Mouse (Mus musculus): ENCODE results near the gene Il33. TPM values are rescaled to one million over a fixed set of nuclear protein-coding genes. Genes with fewer than 3 reads are reported as not detected.

The Il33 gene
- total and polyA plus RNA-seq, 2 experiments from 2014 or later = 1.2 to 1.6 TPM

DNA sequence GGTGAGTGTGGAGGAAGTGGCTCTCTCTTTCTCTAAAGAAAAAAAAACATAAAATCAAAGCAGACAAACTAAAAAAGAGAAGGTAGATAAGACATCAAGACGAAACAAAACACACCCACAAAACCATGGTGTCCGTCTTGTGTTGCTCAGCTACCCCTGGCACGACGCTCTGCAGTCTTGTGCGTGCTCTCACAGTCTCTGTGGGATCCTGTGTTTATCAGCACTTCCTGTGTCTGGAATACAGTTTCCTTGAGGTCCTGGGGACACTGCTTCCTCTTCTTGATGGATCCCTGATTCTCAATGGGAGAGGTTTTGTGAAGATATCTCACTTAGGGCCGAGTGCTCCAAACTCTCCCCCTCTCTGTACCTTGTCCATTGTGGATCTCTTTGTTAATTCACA, 36.9 kb downstream of the Il33 start:
- ATAC-seq = no peak
- no peak for TF ChIP-seq CTCF (IDR thresholded peaks at IDR 0.05; ENCODE audit: low read depth)
- Histone ChIP-seq H3K4me2 (ENCODE audit: low read depth) (no peak overlapping the region), H3K36me3 (ENCODE audit: insufficient read depth) (no peaks in the 10 kb centered on the region), H3K9me3 (ENCODE audit: low read length) (no peaks in the 10 kb centered on the region), H3K9ac (no peak overlapping the region), H3K27ac (ENCODE audit: low read depth, low read length) (no peak overlapping the region), H3K27me3 (ENCODE audit: insufficient read depth, low read length) (no peaks in the 10 kb centered on the region), H3K4me1 (ENCODE audit: insufficient read depth) (no peaks in the 10 kb centered on the region), H3K4me3 (ENCODE audit: low read depth, low read length) (no peak overlapping the region)
- WGBS = 92% methylated on average over 6 of the region's 6 CpGs
- DNase-seq = no peak

DNA sequence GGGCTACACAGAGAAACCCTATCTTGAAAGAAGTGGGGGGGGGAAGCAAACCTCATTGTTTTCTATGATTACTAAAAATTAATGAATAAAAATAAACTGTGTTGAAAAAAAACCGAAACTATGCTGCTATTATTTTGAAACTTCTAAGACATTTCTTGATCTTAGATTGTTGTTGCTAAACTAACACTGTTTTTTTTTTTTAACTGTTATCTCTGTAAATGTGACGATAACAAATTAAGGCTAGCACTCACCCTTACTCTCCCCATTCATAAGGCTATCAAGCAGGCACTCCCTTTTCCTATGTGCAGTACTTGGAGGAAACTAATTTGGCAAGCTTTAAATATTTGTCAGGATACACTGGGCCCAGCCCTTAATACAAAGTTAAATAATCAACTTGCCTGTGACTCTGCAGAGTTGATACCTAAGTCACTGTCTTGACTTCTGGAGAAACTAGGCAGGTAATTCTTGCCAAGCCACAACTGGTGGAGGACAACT, 38.7 kb downstream of the Il33 start:
- DNase-seq (no peak), ATAC-seq (no peak)
- Histone ChIP-seq H3K9me3 (ENCODE audit: low read length) (no peaks in the 10 kb centered on the region), H3K9ac (no peak overlapping the region), H3K36me3 (ENCODE audit: insufficient read depth) (no peaks in the 10 kb centered on the region), H3K27ac (ENCODE audit: low read depth, low read length) (no peak overlapping the region), H3K27me3 (ENCODE audit: insufficient read depth, low read length) (no peaks in the 10 kb centered on the region), H3K4me2 (ENCODE audit: low read depth) (no peak overlapping the region), H3K4me3 (ENCODE audit: low read depth, low read length) (no peak overlapping the region), H3K4me1 (ENCODE audit: insufficient read depth) (no peaks in the 10 kb centered on the region)
- no peak for TF ChIP-seq CTCF (IDR thresholded peaks at IDR 0.05; ENCODE audit: low read depth)
- WGBS = 88% methylated on average over 2 of the region's 2 CpGs

DNA sequence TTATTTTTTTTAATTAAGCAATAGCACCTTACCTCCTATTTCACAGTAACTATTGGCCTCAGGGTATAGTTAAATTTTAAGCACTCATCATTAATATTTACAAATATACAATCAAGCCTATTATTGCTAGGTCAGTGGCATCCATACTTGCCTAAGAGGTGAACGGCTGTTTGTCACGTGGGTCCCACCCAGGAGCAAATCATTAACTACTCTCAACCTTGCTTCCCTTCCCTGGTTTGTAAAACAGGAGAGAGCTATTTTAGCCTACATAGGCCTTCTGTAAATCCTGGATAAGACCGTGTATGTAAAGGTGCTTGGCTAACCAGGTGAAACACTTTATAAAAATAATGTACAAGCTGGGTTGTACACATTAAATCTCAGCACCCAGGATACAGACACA, 43.0 kb downstream of the Il33 start:
- Histone ChIP-seq H3K36me3 (ENCODE audit: insufficient read depth) (no peaks in the 10 kb centered on the region), H3K9me3 (ENCODE audit: low read length) (no peaks in the 10 kb centered on the region), H3K4me2 (ENCODE audit: low read depth) (no peak overlapping the region), H3K4me3 (ENCODE audit: low read depth, low read length) (no peak overlapping the region), H3K27me3 (ENCODE audit: insufficient read depth, low read length) (no peaks in the 10 kb centered on the region), H3K4me1 (ENCODE audit: insufficient read depth) (no peaks in the 10 kb centered on the region), H3K27ac (ENCODE audit: low read depth, low read length) (no peak overlapping the region), H3K9ac (no peak overlapping the region)
- no peak for ATAC-seq
- 89% methylated on average over 3 of the region's 3 CpGs for WGBS
- TF ChIP-seq CTCF (IDR thresholded peaks at IDR 0.05; ENCODE audit: low read depth) = no peak
- DNase-seq = no peak

DNA sequence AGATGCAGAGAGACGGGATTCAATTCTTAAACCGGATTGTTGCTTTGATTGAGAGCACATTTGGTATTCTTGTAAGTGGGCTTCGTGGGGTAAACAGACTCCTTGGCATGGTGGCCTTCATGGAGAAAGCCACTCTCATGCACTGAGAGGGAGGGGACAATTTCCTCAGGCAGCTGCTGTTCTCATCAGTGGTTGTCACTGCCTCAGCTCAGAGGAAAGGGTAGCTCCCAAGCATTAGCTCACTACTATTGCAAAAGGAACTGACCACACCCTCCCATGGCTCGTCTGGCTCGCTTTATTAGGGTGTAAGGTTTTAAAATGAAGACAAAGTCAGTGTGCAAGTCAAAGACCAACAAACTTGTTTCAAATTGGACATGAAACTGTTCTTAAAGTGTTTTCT, 48.5 kb downstream of the Il33 start:
- Histone ChIP-seq H3K27me3 (ENCODE audit: insufficient read depth, low read length) (no peaks in the 10 kb centered on the region), H3K4me1 (ENCODE audit: insufficient read depth) (no peaks in the 10 kb centered on the region), H3K36me3 (ENCODE audit: insufficient read depth) (no peaks in the 10 kb centered on the region), H3K4me3 (ENCODE audit: low read depth, low read length) (no peak overlapping the region), H3K27ac (ENCODE audit: low read depth, low read length) (no peak overlapping the region), H3K9me3 (ENCODE audit: low read length) (no peaks in the 10 kb centered on the region), H3K4me2 (ENCODE audit: low read depth) (no peak overlapping the region), H3K9ac (no peak overlapping the region)
- TF ChIP-seq CTCF (IDR thresholded peaks at IDR 0.05; ENCODE audit: low read depth) = no peak
- WGBS = 78% methylated on average over 5 of the region's 5 CpGs
- ATAC-seq (no peak), DNase-seq (no peak)

DNA sequence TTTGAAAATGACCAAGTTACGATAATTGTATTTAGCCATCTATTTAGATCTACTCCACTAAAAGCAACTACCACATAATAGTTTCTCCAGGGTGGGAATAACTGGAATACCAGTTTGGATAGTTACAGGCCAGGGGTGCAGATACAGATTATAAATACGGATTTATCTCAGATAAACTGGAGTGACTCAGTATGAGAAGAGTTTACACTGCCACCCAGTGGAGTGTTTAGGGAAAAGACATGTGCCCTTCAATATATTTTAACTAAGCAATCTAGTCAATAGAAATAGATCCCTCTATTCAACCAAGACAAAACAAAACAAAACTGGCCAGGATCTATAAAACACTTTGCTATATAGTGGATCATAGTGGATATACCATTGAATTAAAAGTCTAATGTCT, 53.9 kb downstream of the Il33 start:
- peak; percentile 78 for DNase-seq
- peak; percentile 72 for TF ChIP-seq CTCF (IDR thresholded peaks at IDR 0.05; ENCODE audit: low read depth)
- Histone ChIP-seq H3K36me3 (ENCODE audit: insufficient read depth) (no peaks in the 10 kb centered on the region), H3K4me1 (ENCODE audit: insufficient read depth) (peaks cover 4% of the 10 kb centered on the region; the same call in 1 of the 2 replicates), H3K4me2 (ENCODE audit: low read depth) (no peak overlapping the region), H3K4me3 (ENCODE audit: low read depth, low read length) (no peak overlapping the region), H3K27me3 (ENCODE audit: insufficient read depth, low read length) (no peaks in the 10 kb centered on the region), H3K9ac (no peak overlapping the region), H3K27ac (ENCODE audit: low read depth, low read length) (no peak overlapping the region), H3K9me3 (ENCODE audit: low read length) (no peaks in the 10 kb centered on the region)
- 53% methylated on average over 2 of the region's 2 CpGs for WGBS
- ATAC-seq = peak; percentile 59

DNA sequence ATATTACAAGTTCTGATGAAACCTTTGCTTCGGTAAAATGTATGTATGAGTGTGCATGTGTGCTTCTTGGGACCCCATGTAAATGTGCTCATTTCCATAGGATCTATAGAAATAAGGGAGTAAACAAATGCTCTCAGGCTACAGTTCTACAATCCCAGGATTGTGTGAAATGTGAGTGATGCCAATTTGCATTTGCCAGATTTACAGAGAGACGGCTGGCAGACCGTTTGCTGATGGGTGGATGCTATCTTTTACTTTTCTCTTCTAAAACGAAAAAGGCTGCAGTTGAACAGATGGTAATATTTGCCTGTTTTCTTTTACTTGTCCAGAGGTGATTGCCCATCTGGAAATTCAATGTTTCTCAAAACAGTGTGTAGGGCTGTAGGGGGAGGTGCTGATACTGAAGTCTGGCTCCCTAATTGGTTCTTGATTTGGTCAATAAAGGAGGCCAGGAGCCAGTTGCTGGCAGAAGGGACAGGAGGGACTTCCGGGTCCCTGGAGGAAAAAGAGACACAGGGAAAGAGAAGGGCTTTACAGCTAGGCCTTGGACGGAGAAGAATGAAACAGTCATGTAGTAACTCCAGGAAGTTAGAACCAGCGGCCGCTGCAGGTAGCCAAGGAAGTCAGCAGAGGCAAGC, 54.7 kb downstream of the Il33 start:
- Histone ChIP-seq H3K27ac (ENCODE audit: low read depth, low read length) (peak overlapping the region; percentile 40; the same call in 1 of the 2 replicates), H3K36me3 (ENCODE audit: insufficient read depth) (no peaks in the 10 kb centered on the region), H3K4me2 (ENCODE audit: low read depth) (no peak overlapping the region), H3K4me3 (ENCODE audit: low read depth, low read length) (no peak overlapping the region), H3K9ac (no peak overlapping the region), H3K27me3 (ENCODE audit: insufficient read depth, low read length) (no peaks in the 10 kb centered on the region), H3K4me1 (ENCODE audit: insufficient read depth) (peaks cover 4% of the 10 kb centered on the region; the same call in 1 of the 2 replicates), H3K9me3 (ENCODE audit: low read length) (no peaks in the 10 kb centered on the region)
- peak; percentile 63 for ATAC-seq
- DNase-seq = peak; percentile 41
- WGBS = 56% methylated on average over 8 of the region's 8 CpGs
- TF ChIP-seq CTCF (IDR thresholded peaks at IDR 0.05; ENCODE audit: low read depth) = no peak

DNA sequence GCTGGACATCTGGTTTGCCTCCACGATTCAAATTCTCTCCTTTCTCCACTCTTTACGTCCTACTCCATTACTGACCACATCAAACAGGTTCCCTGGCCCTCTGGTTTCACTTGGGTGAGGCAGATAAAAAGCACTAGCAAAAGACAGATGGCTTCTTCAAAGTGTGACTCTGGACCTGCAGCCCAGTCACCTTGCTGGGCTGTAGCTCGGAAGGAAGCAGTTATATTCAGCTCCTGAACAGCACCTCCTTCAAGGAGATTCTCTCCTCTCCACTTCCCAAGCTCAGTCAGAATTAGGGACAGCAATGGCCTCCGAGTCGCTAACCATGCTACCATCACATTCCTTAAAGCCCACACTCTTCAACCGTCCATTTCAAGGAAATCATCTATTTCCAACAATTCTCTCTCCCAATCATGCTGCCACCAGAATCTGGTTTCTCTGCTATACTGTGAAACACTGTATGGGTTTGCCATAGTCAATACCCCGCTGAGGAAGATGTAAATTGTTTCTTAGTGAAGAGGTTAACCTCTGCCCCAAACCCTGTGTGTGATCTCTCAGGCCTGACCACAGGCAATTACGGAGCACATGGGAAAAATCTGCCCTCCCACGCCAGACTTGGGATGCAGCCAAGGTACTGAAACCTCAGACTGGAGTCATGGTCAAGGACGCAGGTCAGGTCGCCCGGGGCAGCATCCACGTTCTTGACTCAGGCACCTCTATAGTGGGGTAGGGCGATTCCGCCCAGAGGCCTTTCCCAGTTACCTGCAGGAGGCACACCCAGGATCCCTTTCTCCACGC, 59.5 kb downstream of the Il33 start:
- no peaks in the 10 kb centered on the region for H3K27me3 ChIP-seq (ENCODE audit: insufficient read depth, low read length)
- H3K4me1 ChIP-seq (ENCODE audit: insufficient read depth) = peaks cover 3% of the 10 kb centered on the region; the same call in 1 of the 2 replicates
- DNase-seq (no peak), ATAC-seq (no peak)
- H3K4me2 ChIP-seq (ENCODE audit: low read depth) = no peak overlapping the region
- H3K36me3 ChIP-seq (ENCODE audit: insufficient read depth) = no peaks in the 10 kb centered on the region
- WGBS = 76% methylated on average over 16 of the region's 16 CpGs
- no peaks in the 10 kb centered on the region for H3K9me3 ChIP-seq (ENCODE audit: low read length)
- no peak overlapping the region for H3K27ac ChIP-seq (ENCODE audit: low read depth, low read length)
- H3K4me3 ChIP-seq (ENCODE audit: low read depth, low read length) = no peak overlapping the region
- no peak for TF ChIP-seq CTCF (IDR thresholded peaks at IDR 0.05; ENCODE audit: low read depth)
- no peak overlapping the region for H3K9ac ChIP-seq
